Mouse (Mus musculus): ENCODE data around the gene Ap2a1.

Gene Ap2a1

GRCm38 (mm10) chr7:44864595-44865542, 64.4 kb downstream of the Ap2a1 start:
- DNase-seq (ENCODE audit: low spot score) = no peak

DNA sequence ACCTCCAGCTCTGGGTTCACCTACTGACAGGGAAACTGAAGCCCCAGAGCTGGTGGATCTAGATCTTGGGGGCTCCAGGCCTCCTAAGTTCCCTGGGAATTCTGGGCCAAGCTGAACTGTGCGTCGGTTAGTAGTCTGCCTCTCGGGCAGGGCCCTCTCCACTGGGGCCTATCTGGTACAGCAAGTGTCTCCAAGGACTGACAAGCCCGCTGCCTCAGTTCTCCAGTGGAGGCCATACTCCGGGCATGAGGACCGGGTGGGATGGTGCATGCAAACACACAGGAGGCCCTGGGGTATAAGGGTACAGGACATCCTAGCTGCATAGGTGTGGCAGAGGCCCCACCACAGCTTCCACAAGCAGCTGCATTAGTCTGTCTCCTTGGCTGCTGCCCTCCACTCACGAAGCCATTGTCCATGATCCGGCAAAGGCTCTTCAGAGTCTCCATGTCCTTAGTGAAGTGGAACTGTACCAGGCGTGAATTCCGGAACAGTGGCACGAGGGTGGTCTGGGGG, 65.3 kb downstream of the Ap2a1 start:
- no peak for DNase-seq (ENCODE audit: low spot score)

- DNase-seq (ENCODE audit: low spot score) = no peak
Observed at GRCm38 (mm10) chr7:44863210-44863609, 66.1 kb downstream of the Ap2a1 start.

DNA sequence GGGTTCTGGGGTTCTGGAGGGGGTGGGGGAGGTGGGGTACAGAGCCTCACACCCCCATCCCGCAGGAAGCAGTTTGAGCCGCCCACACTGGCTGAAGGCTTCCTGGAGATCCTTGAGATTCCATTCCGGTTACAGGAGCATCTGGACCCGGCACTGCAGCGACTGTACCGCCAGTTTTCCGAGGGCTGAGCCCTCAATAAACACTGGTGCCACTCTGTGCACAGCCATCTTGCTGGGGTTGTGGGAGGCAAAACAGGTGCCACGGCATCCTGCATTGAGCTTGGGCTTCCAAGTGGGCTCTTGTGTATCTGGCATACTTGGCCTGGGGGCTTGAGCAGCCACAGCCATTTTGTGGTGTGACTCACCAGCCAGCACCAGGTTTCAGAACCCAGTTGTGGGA, 66.9 kb downstream of the Ap2a1 start:
- no peak for DNase-seq (ENCODE audit: low spot score)

GRCm38 (mm10) chr7:44861429-44861816, 67.9 kb downstream of the Ap2a1 start:
- DNase-seq (ENCODE audit: low spot score) = no peak

GRCm38 (mm10) chr7:44860576-44861428, 68.5 kb downstream of the Ap2a1 start:
- no peak for DNase-seq (ENCODE audit: low spot score)

GRCm38 (mm10) chr7:44859896-44860295, 69.4 kb downstream of the Ap2a1 start:
- DNase-seq (ENCODE audit: low spot score) = no peak

DNA sequence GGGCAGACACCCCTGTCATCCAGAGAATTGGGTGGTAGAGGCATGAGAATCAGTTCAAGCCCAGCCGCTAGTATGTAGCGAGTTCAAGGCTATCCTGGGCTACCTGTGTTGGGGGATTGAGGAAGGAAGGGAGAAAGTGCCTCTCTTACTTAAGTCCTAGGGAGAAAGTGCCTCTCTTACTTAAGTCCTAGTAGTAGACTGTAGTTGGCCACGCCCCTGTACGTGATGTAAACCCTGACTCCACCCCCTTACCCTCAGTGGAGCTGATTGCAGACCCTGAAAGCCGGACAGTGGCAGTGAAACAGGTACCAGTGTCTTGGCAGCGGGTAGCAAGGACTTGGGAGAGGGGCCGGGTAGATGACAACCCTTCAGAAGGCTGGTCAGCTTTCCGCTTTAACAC, 71.4 kb downstream of the Ap2a1 start:
- no peak for DNase-seq (ENCODE audit: low spot score)

DNA sequence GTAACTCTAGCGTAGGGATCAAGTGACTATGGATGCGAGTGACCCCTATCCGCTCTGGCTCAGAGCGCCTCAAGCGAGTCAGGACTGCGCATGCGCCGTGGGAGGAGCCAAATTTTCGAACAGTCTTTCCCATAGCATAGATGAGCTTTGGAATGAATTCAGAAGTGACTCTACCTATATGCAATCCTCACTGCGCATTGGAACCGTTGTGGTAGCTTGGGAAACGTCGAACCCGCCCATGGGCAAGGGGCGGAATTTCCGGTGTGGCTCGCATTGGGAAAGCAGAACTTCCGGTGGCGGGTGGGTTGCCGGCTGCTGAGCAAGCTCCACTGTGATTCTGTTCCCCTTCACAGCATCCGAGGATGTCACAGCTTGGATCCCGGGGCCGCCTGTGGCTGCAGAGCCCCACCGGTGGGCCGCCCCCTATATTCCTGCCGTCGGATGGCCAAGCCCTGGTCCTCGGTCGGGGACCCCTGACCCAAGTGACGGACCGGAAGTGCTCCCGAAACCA, 72.2 kb downstream of the Ap2a1 start, which contains the start of gene Pnkp:
Pnkp (plus strand) TSS at position 98 of the 511 bp plus-strand sequence.
- no peak for DNase-seq (ENCODE audit: low spot score)

- DNase-seq (ENCODE audit: low spot score) = no peak
Observed at GRCm38 (mm10) chr7:44856265-44856916, 72.9 kb downstream of the Ap2a1 start.

- DNase-seq (ENCODE audit: low spot score) = no peak
Observed at GRCm38 (mm10) chr7:44855036-44855435, 74.3 kb downstream of the Ap2a1 start.

- no peak for DNase-seq (ENCODE audit: low spot score)
Observed at GRCm38 (mm10) chr7:44854356-44855031, 74.8 kb downstream of the Ap2a1 start.

GRCm38 (mm10) chr7:44853596-44854355, 75.5 kb downstream of the Ap2a1 start:
- DNase-seq (ENCODE audit: low spot score) = no peak

- no peak for DNase-seq (ENCODE audit: low spot score)
Observed at GRCm38 (mm10) chr7:44853065-44853464, 76.2 kb downstream of the Ap2a1 start.

GRCm38 (mm10) chr7:44852259-44853027, 76.9 kb downstream of the Ap2a1 start:
- DNase-seq (ENCODE audit: low spot score) = no peak

- no peak for DNase-seq (ENCODE audit: low spot score)
Observed at GRCm38 (mm10) chr7:44851625-44852234, 77.6 kb downstream of the Ap2a1 start.

- no peak for DNase-seq (ENCODE audit: low spot score)
Observed at GRCm38 (mm10) chr7:44850789-44851624, 78.3 kb downstream of the Ap2a1 start.
